Mouse (Mus musculus) limb, embryonic 13.5 days (tissue): ENCODE measurements at regions not wholly inside any gene's neighbourhood (a gene's known extent, or its start where the extent isn't known, plus 50 kb on each side); places are given as distances from the start of the nearest gene placed in this dataset.

ENCODE experiments used
- ATAC-seq: fragments of 200-750 bp; cut with Nextera tagmentation; 2 replicates; pipeline ENCODE4 v1.8.0; 2017; ENCODE audit warnings: low read depth, moderate number of reproducible peaks, moderate TSS enrichment; ENCODE audit not compliant: low FRiP score
- H3K27ac ChIP-seq: fragments of 300-500 bp; sonication (generic); 2 replicates; pipeline ENCODE4 v1.5.1; 2015; ENCODE audit warnings: inconsistent platforms, mild to moderate bottlenecking, moderate library complexity
- H3K27me3 ChIP-seq: fragments of 300-500 bp; sonication (generic); 2 replicates; pipeline ENCODE4 v1.6.1; 2015; ENCODE audit warnings: mild to moderate bottlenecking, inconsistent platforms
- H3K36me3 ChIP-seq: fragments of 300-500 bp; sonication (generic); 2 replicates; pipeline ENCODE4 v1.6.1; 2015; ENCODE audit warnings: inconsistent platforms, mild to moderate bottlenecking, moderate library complexity
- H3K4me1 ChIP-seq: fragments of 300-500 bp; sonication (generic); 2 replicates; pipeline ENCODE4 v1.6.1; 2015; ENCODE audit warnings: inconsistent platforms
- H3K4me2 ChIP-seq: fragments of 300-500 bp; sonication (generic); replicated peaks from 2 replicates; pipeline ENCODE4 v1.6.1; 2015; ENCODE audit warnings: inconsistent platforms, mild to moderate bottlenecking, moderate library complexity
- H3K4me3 ChIP-seq: fragments of 300-500 bp; sonication (generic); 2 replicates; pipeline ENCODE4 v1.5.1; 2015; ENCODE audit warnings: moderate library complexity, mild to moderate bottlenecking, inconsistent platforms
- H3K9ac ChIP-seq: fragments of 300-500 bp; sonication (generic); 2 replicates; pipeline ENCODE4 v1.6.1; 2015; ENCODE audit warnings: mild to moderate bottlenecking, inconsistent platforms
- H3K9me3 ChIP-seq: fragments of 300-500 bp; sonication (generic); 2 replicates; pipeline ENCODE4 v1.6.1; 2016; ENCODE audit warnings: inconsistent platforms
- WGBS: fragments of 180-500 bp; shearing (Covaris S2); methylation state at CpG from one replicate; pipeline ENCODE4 v1.1.7; 2015; 5-methylcytosine and 5-hydroxymethylcytosine counted together

- 0 out of 2 replicates have a peak, but pooled peaks cover 3% of the 10 kb centered on the region for H3K27me3 ChIP-seq
- 43% methylated on average over 8 of the region's 8 CpGs for WGBS
- H3K27ac ChIP-seq = no peak overlapping the region
- H3K9me3 ChIP-seq = no peaks in the 10 kb centered on the region
- ATAC-seq = no peak
- H3K4me1 ChIP-seq = peaks cover 13% of the 10 kb centered on the region
- H3K36me3 ChIP-seq = no peaks in the 10 kb centered on the region
- H3K4me2 ChIP-seq = no peak overlapping the region
- no peak overlapping the region for H3K4me3 ChIP-seq
- no peak overlapping the region for H3K9ac ChIP-seq
These were observed 267.2 kb upstream of the N4bp1 start for GRCm38 (mm10) chr8:87152068-87152915.

GRCm38 (mm10) chr8:87148853-87149252, 263.8 kb upstream of the N4bp1 start:
- 79% methylated on average over 6 of the region's 6 CpGs for WGBS
- Histone ChIP-seq H3K4me1 (peaks cover 17% of the 10 kb centered on the region), H3K9ac (no peak overlapping the region), H3K27ac (no peak overlapping the region), H3K4me3 (no peak overlapping the region), H3K36me3 (no peaks in the 10 kb centered on the region), H3K4me2 (no peak overlapping the region), H3K27me3 (0 out of 2 replicates have a peak, but pooled peaks cover 3% of the 10 kb centered on the region), H3K9me3 (peaks cover 5% of the 10 kb centered on the region; the same call in 1 of the 2 replicates)
- no peak for ATAC-seq

- Histone ChIP-seq H3K4me3 (no peak overlapping the region), H3K36me3 (no peaks in the 10 kb centered on the region), H3K9ac (no peak overlapping the region), H3K27me3 (0 out of 2 replicates have a peak, but pooled peaks cover 3% of the 10 kb centered on the region), H3K4me1 (peaks cover 12% of the 10 kb centered on the region), H3K27ac (no peak overlapping the region), H3K9me3 (peaks cover 6% of the 10 kb centered on the region; the same call in 1 of the 2 replicates), H3K4me2 (no peak overlapping the region)
- WGBS = 70% methylated on average over 4 of the region's 5 CpGs
- ATAC-seq = no peak
These were observed 262.6 kb upstream of the N4bp1 start for GRCm38 (mm10) chr8:87147704-87148103.

GRCm38 (mm10) chr8:87137412-87137811, 252.4 kb upstream of the N4bp1 start:
- Histone ChIP-seq H3K9ac (no peak overlapping the region), H3K27ac (no peak overlapping the region), H3K9me3 (peaks cover 7% of the 10 kb centered on the region; the same call in 1 of the 2 replicates), H3K27me3 (no peaks in the 10 kb centered on the region), H3K4me1 (no peaks in the 10 kb centered on the region), H3K36me3 (no peaks in the 10 kb centered on the region), H3K4me3 (no peak overlapping the region), H3K4me2 (no peak overlapping the region)
- no peak for ATAC-seq
- WGBS = 85% methylated on average over 4 of the region's 4 CpGs

- no peak for ATAC-seq
- Histone ChIP-seq H3K4me3 (no peak overlapping the region), H3K4me2 (no peak overlapping the region), H3K9ac (no peak overlapping the region), H3K4me1 (0 out of 2 replicates have a peak, but pooled peaks cover 3% of the 10 kb centered on the region), H3K27me3 (no peaks in the 10 kb centered on the region), H3K9me3 (no peaks in the 10 kb centered on the region), H3K27ac (no peak overlapping the region), H3K36me3 (no peaks in the 10 kb centered on the region)
- WGBS = 82% methylated on average over 3 of the region's 3 CpGs
These were observed 246.7 kb upstream of the N4bp1 start for GRCm38 (mm10) chr8:87131716-87132115.

GRCm38 (mm10) chr8:87130691-87131090, 245.6 kb upstream of the N4bp1 start:
- peaks cover 8% of the 10 kb centered on the region; the same call in 1 of the 2 replicates for H3K27me3 ChIP-seq
- H3K9me3 ChIP-seq = no peaks in the 10 kb centered on the region
- no peak overlapping the region for H3K4me2 ChIP-seq
- no peak overlapping the region for H3K9ac ChIP-seq
- H3K4me1 ChIP-seq = 0 out of 2 replicates have a peak, but pooled peaks cover 3% of the 10 kb centered on the region
- no peaks in the 10 kb centered on the region for H3K36me3 ChIP-seq
- no peak overlapping the region for H3K4me3 ChIP-seq
- no peak overlapping the region for H3K27ac ChIP-seq
- WGBS = 45% methylated on average over 3 of the region's 3 CpGs
- ATAC-seq = no peak

GRCm38 (mm10) chr8:87128593-87128992, 243.5 kb upstream of the N4bp1 start:
- no peak overlapping the region for H3K9ac ChIP-seq
- ATAC-seq = no peak
- 73% methylated on average over 4 of the region's 4 CpGs for WGBS
- H3K4me2 ChIP-seq = no peak overlapping the region
- H3K9me3 ChIP-seq = no peaks in the 10 kb centered on the region
- H3K4me1 ChIP-seq = peaks cover 7% of the 10 kb centered on the region; the same call in 1 of the 2 replicates
- H3K27ac ChIP-seq = no peak overlapping the region
- H3K4me3 ChIP-seq = no peak overlapping the region
- H3K27me3 ChIP-seq = peaks cover 9% of the 10 kb centered on the region; the same call in 1 of the 2 replicates
- H3K36me3 ChIP-seq = no peaks in the 10 kb centered on the region

GRCm38 (mm10) chr8:87116190-87116765, 231.2 kb upstream of the N4bp1 start:
- WGBS = 64% methylated on average over 14 of the region's 14 CpGs
- Histone ChIP-seq H3K9me3 (no peaks in the 10 kb centered on the region), H3K36me3 (no peaks in the 10 kb centered on the region), H3K9ac (no peak overlapping the region), H3K4me2 (no peak overlapping the region), H3K4me3 (no peak overlapping the region), H3K27me3 (peaks cover 28% of the 10 kb centered on the region; the same call in 1 of the 2 replicates), H3K27ac (no peak overlapping the region), H3K4me1 (peaks cover 8% of the 10 kb centered on the region)
- no peak for ATAC-seq

- no peaks in the 10 kb centered on the region for H3K9me3 ChIP-seq
- WGBS = 80% methylated on average over 7 of the region's 7 CpGs
- H3K4me2 ChIP-seq = no peak overlapping the region
- ATAC-seq = no peak
- H3K4me3 ChIP-seq = no peak overlapping the region
- 0 out of 2 replicates have a peak, but pooled peaks cover 2% of the 10 kb centered on the region for H3K4me1 ChIP-seq
- no peak overlapping the region for H3K9ac ChIP-seq
- H3K36me3 ChIP-seq = no peaks in the 10 kb centered on the region
- H3K27ac ChIP-seq = no peak overlapping the region
- peaks cover 18% of the 10 kb centered on the region; the same call in 1 of the 2 replicates for H3K27me3 ChIP-seq
These were observed 227.3 kb upstream of the N4bp1 start for GRCm38 (mm10) chr8:87112355-87112754.

GRCm38 (mm10) chr8:87105106-87105505, 220.0 kb upstream of the N4bp1 start:
- Histone ChIP-seq H3K27me3 (peaks cover 8% of the 10 kb centered on the region; the same call in 1 of the 2 replicates), H3K4me1 (no peaks in the 10 kb centered on the region), H3K9me3 (no peaks in the 10 kb centered on the region), H3K9ac (no peak overlapping the region), H3K36me3 (no peaks in the 10 kb centered on the region), H3K4me3 (no peak overlapping the region), H3K27ac (no peak overlapping the region), H3K4me2 (no peak overlapping the region)
- no peak for ATAC-seq
- 52% methylated on average over 7 of the region's 7 CpGs for WGBS

GRCm38 (mm10) chr8:87095211-87095610, 210.2 kb upstream of the N4bp1 start:
- H3K27me3 ChIP-seq = no peaks in the 10 kb centered on the region; the same call in 1 of the 2 replicates
- no peak overlapping the region for H3K4me3 ChIP-seq
- no peak overlapping the region for H3K27ac ChIP-seq
- ATAC-seq = no peak
- H3K9ac ChIP-seq = no peak overlapping the region
- no peaks in the 10 kb centered on the region for H3K4me1 ChIP-seq
- no peak overlapping the region for H3K4me2 ChIP-seq
- 55% methylated on average over 2 of the region's 2 CpGs for WGBS
- no peaks in the 10 kb centered on the region for H3K9me3 ChIP-seq
- H3K36me3 ChIP-seq = no peaks in the 10 kb centered on the region

- H3K4me2 ChIP-seq = no peak overlapping the region
- H3K36me3 ChIP-seq = no peaks in the 10 kb centered on the region
- 77% methylated on average over 4 of the region's 4 CpGs for WGBS
- no peaks in the 10 kb centered on the region for H3K9me3 ChIP-seq
- H3K4me1 ChIP-seq = no peaks in the 10 kb centered on the region
- no peaks in the 10 kb centered on the region; the same call in 1 of the 2 replicates for H3K27me3 ChIP-seq
- ATAC-seq = no peak
- H3K9ac ChIP-seq = no peak overlapping the region
- H3K27ac ChIP-seq = no peak overlapping the region
- no peak overlapping the region for H3K4me3 ChIP-seq
These were observed 209.6 kb upstream of the N4bp1 start for GRCm38 (mm10) chr8:87094685-87095084.
